In the genomic region with DNA sequence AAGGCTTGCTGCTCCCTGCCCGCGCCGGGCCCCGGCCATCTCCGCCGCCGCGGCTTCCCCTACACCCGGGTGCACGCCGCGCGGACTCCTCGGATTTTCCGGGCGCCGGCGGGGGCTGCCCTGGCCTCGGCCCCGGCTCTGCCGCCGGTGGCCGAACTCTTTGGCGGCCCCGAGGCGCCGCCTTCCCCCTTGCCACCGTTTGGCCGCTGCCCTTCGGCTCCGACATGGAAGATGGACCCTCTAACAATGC, we compare ENCODE assay signal across 7 mouse cellular contexts.
DNase-seq lines count a peak whose midpoint lies in the region; ATAC-seq and TF ChIP-seq lines count a peak whose summit lies in the region.

No protein-coding gene starts in this region.

- peak overlapping the region; percentile 72 for H3K27ac ChIP-seq in left cerebral cortex, adult 2 months
- H3K27ac ChIP-seq in forebrain, embryonic 11.5 days (ENCODE audit: low read depth, low read length), result peak overlapping the region; percentile 66; the same call in 1 of the 2 replicates
- no peak overlapping the region for H3K27ac ChIP-seq in intestine, postnatal 0 days (ENCODE audit: low read depth, low read length)
- H3K27ac ChIP-seq in neural tube, embryonic 14.5 days (ENCODE audit: low read depth, low read length), result peak overlapping the region; percentile 90

- under 1% methylated on average over 31 of the region's 31 CpGs for WGBS in forebrain, embryonic 11.5 days
- WGBS in intestine, postnatal 0 days, result under 1% methylated on average over 31 of the region's 31 CpGs
- WGBS in neural tube, embryonic 14.5 days, result under 1% methylated on average over 29 of the region's 31 CpGs

- H3K36me3 ChIP-seq in forebrain, embryonic 11.5 days (ENCODE audit: control insufficient read depth, insufficient read depth, low read length), result no peaks in the 10 kb centered on the region
- no peaks in the 10 kb centered on the region for H3K36me3 ChIP-seq in intestine, postnatal 0 days (ENCODE audit: control insufficient read depth, insufficient read depth)
- H3K36me3 ChIP-seq in neural tube, embryonic 14.5 days (ENCODE audit: control insufficient read depth, insufficient read depth, low read length), result no peaks in the 10 kb centered on the region

- peaks cover 32% of the 10 kb centered on the region for H3K27me3 ChIP-seq in forebrain, embryonic 11.5 days (ENCODE audit: control insufficient read depth, insufficient read depth, low read length)
- peaks cover 70% of the 10 kb centered on the region for H3K27me3 ChIP-seq in intestine, postnatal 0 days (replicated peaks; ENCODE audit: control insufficient read depth, insufficient read depth, low read length)
- peaks cover 19% of the 10 kb centered on the region for H3K27me3 ChIP-seq in neural tube, embryonic 14.5 days (ENCODE audit: control insufficient read depth, insufficient read depth, low read length)

- DNase-seq in left cerebral cortex, adult 2 months (ENCODE audit: extremely low spot score in 1 of 2, low spot score in 2 of 2), result no peak
- no peak for DNase-seq in left cerebral cortex, adult 11 months (ENCODE audit: low spot score)
- no peak for DNase-seq in forebrain, embryonic 11.5 days (ENCODE audit: low spot score)
- DNase-seq in adrenal gland, adult 8-10 months, result no peak
- DNase-seq in cerebellum, adult 9-10 months, result no peak

- H3K9me3 ChIP-seq in forebrain, embryonic 11.5 days (ENCODE audit: control insufficient read depth, low read length), result no peaks in the 10 kb centered on the region
- H3K9me3 ChIP-seq in intestine, postnatal 0 days (ENCODE audit: control insufficient read depth), result no peaks in the 10 kb centered on the region
- no peaks in the 10 kb centered on the region for H3K9me3 ChIP-seq in neural tube, embryonic 14.5 days (ENCODE audit: control insufficient read depth, low read length)

- peak; percentile 16; the same call in 1 of the 2 replicates for ATAC-seq in forebrain, embryonic 11.5 days (replicated peaks; ENCODE audit: low FRiP score)
- no peak for ATAC-seq in intestine, postnatal 0 days
- ATAC-seq in neural tube, embryonic 14.5 days (ENCODE audit: low read depth), result no peak

- peaks cover 10% of the 10 kb centered on the region for H3K4me1 ChIP-seq in forebrain, embryonic 11.5 days (replicated peaks; ENCODE audit: control insufficient read depth, insufficient read depth, low read length)
- no peaks in the 10 kb centered on the region for H3K4me1 ChIP-seq in intestine, postnatal 0 days (replicated peaks; ENCODE audit: control insufficient read depth, insufficient read depth, low read length)
- peaks cover 20% of the 10 kb centered on the region; the same call in 1 of the 2 replicates for H3K4me1 ChIP-seq in neural tube, embryonic 14.5 days (ENCODE audit: control insufficient read depth, insufficient read depth, low read length)

- no peak for TF ChIP-seq CTCF in left cerebral cortex, adult 2 months (IDR thresholded peaks at IDR 0.05)
- TF ChIP-seq CTCF in intestine, postnatal 0 days (IDR thresholded peaks at IDR 0.05; ENCODE audit: low read depth), result no peak

- intact Hi-C loops in left cerebral cortex, adult 2 months (cut with DNase I), result loop anchor here (2.0 to 5.0 kb wide), 2 partner anchors 57 to 189 kb away; no protein-coding TSS in a partner anchor

- H3K9ac ChIP-seq in forebrain, embryonic 11.5 days (ENCODE audit: low read length), result peak overlapping the region; percentile 83
- peak overlapping the region; percentile 37 for H3K9ac ChIP-seq in intestine, postnatal 0 days (ENCODE audit: low read depth, low read length)
- H3K9ac ChIP-seq in neural tube, embryonic 14.5 days (replicated peaks; ENCODE audit: low read depth, low read length), result peak overlapping the region; percentile 89

- H3K4me3 ChIP-seq in left cerebral cortex, adult 2 months, result peak overlapping the region; percentile 66
- peak overlapping the region; percentile 70 for H3K4me3 ChIP-seq in forebrain, embryonic 11.5 days (ENCODE audit: low read depth, low read length)
- peak overlapping the region; percentile 62 for H3K4me3 ChIP-seq in intestine, postnatal 0 days (ENCODE audit: low read depth, low read length)
- peak overlapping the region; percentile 88 for H3K4me3 ChIP-seq in neural tube, embryonic 14.5 days (ENCODE audit: low read depth, low read length)

- peak overlapping the region; percentile 95 for H3K4me2 ChIP-seq in forebrain, embryonic 11.5 days (ENCODE audit: low read depth, low read length, severe bottlenecking)
- peak overlapping the region; percentile 94 for H3K4me2 ChIP-seq in intestine, postnatal 0 days (replicated peaks; ENCODE audit: low read depth)
- H3K4me2 ChIP-seq in neural tube, embryonic 14.5 days (ENCODE audit: low read depth, low read length), result peak overlapping the region; percentile 92

Comparison
In these comparisons a context has a peak if more than half of its experiments do, and no peak if none do; other contexts are left out.
1. H3K9ac ChIP-seq: peak in every context shown above with its lines; median percentile 89 in neural tube, embryonic 14.5 days; 83 in forebrain, embryonic 11.5 days; 37 in intestine, postnatal 0 days.